Mouse (Mus musculus): Measurements from ENCODE around the gene Wdfy1. TPM values are rescaled to one million over a fixed set of nuclear protein-coding genes. Genes with fewer than 3 reads are reported as not detected.

The Wdfy1 gene
- polyA plus RNA-seq (2015; fragmentation: Nextera tagmentation; extraction: Ambion mirVana) = 31.3 and 33.1 TPM in 2 replicates

GRCm38 (mm10) chr1:79775927-79776458, at the start of gene Wdfy1, which contains the start of gene Mrpl44:
Wdfy1 (minus strand) TSS chr1:79776143.
Mrpl44 (plus strand) TSS chr1:79776018.
- peak within 1 kb of the TSS; percentile 95 for H3K9ac ChIP-seq
- H3K4me3 ChIP-seq (replicated peaks) = peak within 1 kb of the TSS; percentile 94
- peak; percentile 100 for ATAC-seq
- no peaks in the 10 kb centered on the region for H3K9me3 ChIP-seq
- H3K4me1 ChIP-seq (replicated peaks) = no peaks in the 10 kb centered on the region
- peak within 1 kb of the TSS; percentile 86 for H3K27ac ChIP-seq
- H3K4me2 ChIP-seq (replicated peaks) = peak within 1 kb of the TSS; percentile 61
- under 1% methylated on average over 38 of the region's 38 CpGs for WGBS
- peaks cover 5% of the 10 kb centered on the region for H3K36me3 ChIP-seq
- H3K27me3 ChIP-seq (replicated peaks) = no peaks in the 10 kb centered on the region

- no peak for ATAC-seq
- Histone ChIP-seq H3K4me3 (replicated peaks) (0 out of 2 replicates have a peak overlapping the region, but pooled peaks have one; percentile 12), H3K9me3 (no peaks in the 10 kb centered on the region), H3K27me3 (replicated peaks) (no peaks in the 10 kb centered on the region), H3K36me3 (no peaks in the 10 kb centered on the region), H3K4me1 (replicated peaks) (0 out of 2 replicates have a peak, but pooled peaks cover 2% of the 10 kb centered on the region), H3K9ac (no peak overlapping the region), H3K27ac (peak overlapping the region; percentile 9; the same call in 1 of the 2 replicates), H3K4me2 (replicated peaks) (peak overlapping the region; percentile 43)
- 47% methylated on average over 14 of the region's 14 CpGs for WGBS
These were observed 48.1 kb upstream of the Wdfy1 start for GRCm38 (mm10) chr1:79823951-79824633.

GRCm38 (mm10) chr1:79822806-79823525, 47.0 kb upstream of the Wdfy1 start:
- H3K27me3 ChIP-seq (replicated peaks) = no peaks in the 10 kb centered on the region
- no peak overlapping the region for H3K27ac ChIP-seq
- 0 out of 2 replicates have a peak, but pooled peaks cover 2% of the 10 kb centered on the region for H3K4me1 ChIP-seq (replicated peaks)
- ATAC-seq = no peak
- 0 out of 2 replicates have a peak overlapping the region, but pooled peaks have one; percentile 43 for H3K4me2 ChIP-seq (replicated peaks)
- H3K9me3 ChIP-seq = no peaks in the 10 kb centered on the region
- H3K9ac ChIP-seq = no peak overlapping the region
- WGBS = 58% methylated on average over 13 of the region's 13 CpGs
- no peaks in the 10 kb centered on the region for H3K36me3 ChIP-seq
- H3K4me3 ChIP-seq (replicated peaks) = no peak overlapping the region

GRCm38 (mm10) chr1:79819296-79819879, 43.4 kb upstream of the Wdfy1 start:
- ATAC-seq = no peak
- H3K4me2 ChIP-seq (replicated peaks) = no peak overlapping the region
- H3K4me3 ChIP-seq (replicated peaks) = no peak overlapping the region
- 90% methylated on average over 11 of the region's 11 CpGs for WGBS
- H3K4me1 ChIP-seq (replicated peaks) = no peaks in the 10 kb centered on the region
- H3K9me3 ChIP-seq = no peaks in the 10 kb centered on the region
- H3K27ac ChIP-seq = no peak overlapping the region
- no peaks in the 10 kb centered on the region for H3K36me3 ChIP-seq
- H3K9ac ChIP-seq = no peak overlapping the region
- H3K27me3 ChIP-seq (replicated peaks) = no peaks in the 10 kb centered on the region

GRCm38 (mm10) chr1:79815446-79815845, 39.5 kb upstream of the Wdfy1 start:
- H3K4me2 ChIP-seq (replicated peaks) = no peak overlapping the region
- H3K9ac ChIP-seq = no peak overlapping the region
- no peak overlapping the region for H3K4me3 ChIP-seq (replicated peaks)
- H3K27ac ChIP-seq = no peak overlapping the region
- H3K4me1 ChIP-seq (replicated peaks) = no peaks in the 10 kb centered on the region
- no peak for ATAC-seq
- H3K9me3 ChIP-seq = no peaks in the 10 kb centered on the region
- H3K27me3 ChIP-seq (replicated peaks) = no peaks in the 10 kb centered on the region
- 86% methylated on average over 3 of the region's 3 CpGs for WGBS
- H3K36me3 ChIP-seq = no peaks in the 10 kb centered on the region

GRCm38 (mm10) chr1:79809447-79809846, 33.5 kb upstream of the Wdfy1 start:
- Histone ChIP-seq H3K4me2 (replicated peaks) (no peak overlapping the region), H3K36me3 (no peaks in the 10 kb centered on the region), H3K4me3 (replicated peaks) (no peak overlapping the region), H3K4me1 (replicated peaks) (no peaks in the 10 kb centered on the region), H3K9ac (no peak overlapping the region), H3K9me3 (no peaks in the 10 kb centered on the region), H3K27me3 (replicated peaks) (no peaks in the 10 kb centered on the region), H3K27ac (no peak overlapping the region)
- no peak for ATAC-seq
- WGBS = 84% methylated on average over 3 of the region's 3 CpGs

- Histone ChIP-seq H3K36me3 (no peaks in the 10 kb centered on the region), H3K9ac (no peak overlapping the region), H3K4me2 (replicated peaks) (no peak overlapping the region), H3K9me3 (no peaks in the 10 kb centered on the region), H3K4me3 (replicated peaks) (no peak overlapping the region), H3K27me3 (replicated peaks) (no peaks in the 10 kb centered on the region), H3K4me1 (replicated peaks) (no peaks in the 10 kb centered on the region), H3K27ac (no peak overlapping the region)
- 60% methylated on average over 5 of the region's 5 CpGs for WGBS
- ATAC-seq = no peak
These were observed 30.9 kb upstream of the Wdfy1 start for GRCm38 (mm10) chr1:79806865-79807264.

GRCm38 (mm10) chr1:79803614-79804013, 27.7 kb upstream of the Wdfy1 start:
- Histone ChIP-seq H3K4me1 (replicated peaks) (no peaks in the 10 kb centered on the region), H3K36me3 (no peaks in the 10 kb centered on the region), H3K9ac (no peak overlapping the region), H3K4me2 (replicated peaks) (no peak overlapping the region), H3K9me3 (no peaks in the 10 kb centered on the region), H3K27ac (no peak overlapping the region), H3K27me3 (replicated peaks) (no peaks in the 10 kb centered on the region), H3K4me3 (replicated peaks) (no peak overlapping the region)
- no peak for ATAC-seq
- 86% methylated on average over 7 of the region's 7 CpGs for WGBS

GRCm38 (mm10) chr1:79802858-79803427, 27.0 kb upstream of the Wdfy1 start:
- no peak overlapping the region for H3K4me3 ChIP-seq (replicated peaks)
- 85% methylated on average over 11 of the region's 11 CpGs for WGBS
- ATAC-seq = no peak
- no peak overlapping the region for H3K4me2 ChIP-seq (replicated peaks)
- H3K9me3 ChIP-seq = no peaks in the 10 kb centered on the region
- H3K27me3 ChIP-seq (replicated peaks) = no peaks in the 10 kb centered on the region
- H3K4me1 ChIP-seq (replicated peaks) = no peaks in the 10 kb centered on the region
- H3K36me3 ChIP-seq = no peaks in the 10 kb centered on the region
- H3K9ac ChIP-seq = no peak overlapping the region
- H3K27ac ChIP-seq = no peak overlapping the region

- Histone ChIP-seq H3K9me3 (no peaks in the 10 kb centered on the region), H3K4me1 (replicated peaks) (no peaks in the 10 kb centered on the region), H3K4me2 (replicated peaks) (no peak overlapping the region), H3K9ac (no peak overlapping the region), H3K27me3 (replicated peaks) (no peaks in the 10 kb centered on the region), H3K4me3 (replicated peaks) (no peak overlapping the region), H3K27ac (no peak overlapping the region), H3K36me3 (no peaks in the 10 kb centered on the region)
- ATAC-seq = no peak
- WGBS = 89% methylated on average over 3 of the region's 3 CpGs
These were observed 21.1 kb upstream of the Wdfy1 start for GRCm38 (mm10) chr1:79797084-79797483.

- H3K4me2 ChIP-seq (replicated peaks) = no peak overlapping the region
- H3K9ac ChIP-seq = no peak overlapping the region
- no peak overlapping the region for H3K27ac ChIP-seq
- H3K36me3 ChIP-seq = peaks cover 14% of the 10 kb centered on the region
- no peaks in the 10 kb centered on the region for H3K9me3 ChIP-seq
- H3K27me3 ChIP-seq (replicated peaks) = no peaks in the 10 kb centered on the region
- H3K4me1 ChIP-seq (replicated peaks) = no peaks in the 10 kb centered on the region
- WGBS = 66% methylated on average over 7 of the region's 7 CpGs
- ATAC-seq = no peak
- H3K4me3 ChIP-seq (replicated peaks) = no peak overlapping the region
These were observed 10.5 kb upstream of the Wdfy1 start for GRCm38 (mm10) chr1:79786267-79786927.
